Mouse (Mus musculus): ENCODE data around the gene Atoh7. TPM values are rescaled to one million over a fixed set of nuclear protein-coding genes. Genes with fewer than 3 reads are reported as not detected.

Gene Atoh7
- polyA plus RNA-seq, 1 experiment from 2014 or later, result 1.4 TPM

DNA sequence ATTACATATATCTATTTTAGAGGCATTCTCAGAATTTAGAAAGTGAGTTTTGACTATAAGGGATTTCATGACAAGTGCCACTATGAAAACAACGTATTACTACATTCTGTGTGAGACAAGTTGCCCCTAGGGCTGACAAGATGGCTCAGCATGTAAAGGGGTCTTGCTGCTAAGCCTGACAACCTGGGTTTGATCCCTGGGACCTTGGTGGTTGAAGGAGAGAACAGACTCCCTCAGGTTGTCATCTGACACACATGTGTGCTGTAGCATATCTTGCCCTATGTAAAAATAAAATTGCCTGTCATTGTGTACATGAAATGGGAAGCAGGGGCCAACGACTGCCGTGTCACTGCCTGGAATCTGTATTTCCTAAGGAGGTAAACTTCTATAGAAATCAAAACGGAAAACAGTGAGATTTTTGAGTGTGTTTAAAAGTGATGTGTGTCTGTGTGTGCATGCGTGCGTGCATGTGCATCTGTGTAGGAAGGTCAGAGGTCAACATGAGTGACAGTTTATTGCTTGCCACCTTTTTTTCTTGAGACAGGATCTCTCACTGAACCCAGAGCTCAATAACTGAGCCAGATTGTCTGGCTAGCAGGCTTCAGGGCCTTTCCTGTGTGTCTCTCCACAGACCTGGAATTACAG lies 14.4 kb downstream of the Atoh7 start:
- H3K9ac ChIP-seq (replicated peaks; ENCODE audit: low read length), result no peak overlapping the region
- H3K4me2 ChIP-seq (ENCODE audit: low read length), result no peak overlapping the region
- H3K9me3 ChIP-seq (ENCODE audit: control insufficient read depth, low read length), result no peaks in the 10 kb centered on the region
- H3K36me3 ChIP-seq (ENCODE audit: control insufficient read depth, insufficient read depth, low read length), result no peaks in the 10 kb centered on the region
- ATAC-seq (ENCODE audit: low FRiP score, low TSS enrichment), result no peak
- no peak for DNase-seq
- no peaks in the 10 kb centered on the region for H3K27me3 ChIP-seq (ENCODE audit: control insufficient read depth, insufficient read depth, low read length)
- H3K27ac ChIP-seq (replicated peaks; ENCODE audit: low read depth, low read length), result no peak overlapping the region
- WGBS, result 88% methylated on average over 6 of the region's 6 CpGs
- no peaks in the 10 kb centered on the region for H3K4me1 ChIP-seq (ENCODE audit: control insufficient read depth, insufficient read depth, low read length)
- H3K4me3 ChIP-seq (replicated peaks; ENCODE audit: low read depth, low read length), result no peak overlapping the region

DNA sequence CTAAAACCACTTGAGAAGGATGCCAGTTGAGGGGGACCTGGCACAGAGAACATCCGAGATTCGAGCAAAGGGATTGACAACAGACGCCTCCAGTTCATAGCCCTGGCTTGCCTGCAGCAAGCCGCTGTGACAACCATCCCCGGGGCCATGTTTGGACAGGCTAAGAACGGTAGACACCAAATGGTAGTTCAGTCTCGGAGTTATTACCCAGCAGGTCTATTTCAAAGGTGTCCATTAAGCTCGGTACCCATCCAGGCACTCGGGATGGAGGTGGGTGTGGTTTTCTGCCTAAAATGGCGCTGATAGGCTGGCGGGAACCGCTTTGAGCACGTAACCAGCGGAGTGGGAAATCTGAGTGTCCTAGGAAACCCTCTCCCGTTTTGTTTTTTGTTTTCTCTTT lies 16.4 kb downstream of the Atoh7 start:
- Histone ChIP-seq H3K27ac (replicated peaks; ENCODE audit: low read depth, low read length) (no peak overlapping the region), H3K27me3 (ENCODE audit: control insufficient read depth, insufficient read depth, low read length) (no peaks in the 10 kb centered on the region), H3K4me1 (ENCODE audit: control insufficient read depth, insufficient read depth, low read length) (no peaks in the 10 kb centered on the region), H3K4me3 (replicated peaks; ENCODE audit: low read depth, low read length) (no peak overlapping the region), H3K9ac (replicated peaks; ENCODE audit: low read length) (no peak overlapping the region), H3K9me3 (ENCODE audit: control insufficient read depth, low read length) (no peaks in the 10 kb centered on the region), H3K4me2 (ENCODE audit: low read length) (no peak overlapping the region), H3K36me3 (ENCODE audit: control insufficient read depth, insufficient read depth, low read length) (no peaks in the 10 kb centered on the region)
- 88% methylated on average over 15 of the region's 15 CpGs for WGBS
- ATAC-seq (ENCODE audit: low FRiP score, low TSS enrichment) (no peak), DNase-seq (no peak)

DNA sequence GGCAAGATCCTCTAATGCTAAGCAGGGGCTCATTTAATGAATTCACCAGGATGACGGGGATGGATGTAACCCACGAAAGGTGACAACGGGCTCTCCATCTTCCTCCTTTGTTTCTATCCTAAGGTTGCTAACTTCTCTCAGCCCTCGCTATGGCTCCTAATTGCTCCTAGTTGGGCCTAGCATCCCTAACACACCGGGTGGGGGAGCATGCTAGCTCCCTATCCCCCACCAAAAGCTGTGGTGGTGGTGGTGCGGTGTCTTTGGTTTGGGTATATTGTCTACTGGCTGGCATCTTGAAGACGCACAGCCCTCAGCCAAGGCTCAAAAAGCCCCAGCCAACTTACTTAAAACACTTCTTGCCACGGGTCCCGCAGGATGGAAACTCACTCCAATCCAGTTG lies 16.9 kb downstream of the Atoh7 start:
- H3K9ac ChIP-seq (replicated peaks; ENCODE audit: low read length), result no peak overlapping the region
- no peak overlapping the region for H3K4me3 ChIP-seq (replicated peaks; ENCODE audit: low read depth, low read length)
- no peaks in the 10 kb centered on the region for H3K36me3 ChIP-seq (ENCODE audit: control insufficient read depth, insufficient read depth, low read length)
- H3K4me1 ChIP-seq (ENCODE audit: control insufficient read depth, insufficient read depth, low read length), result no peaks in the 10 kb centered on the region
- ATAC-seq (ENCODE audit: low FRiP score, low TSS enrichment) (no peak), DNase-seq (no peak)
- WGBS, result 91% methylated on average over 9 of the region's 9 CpGs
- no peaks in the 10 kb centered on the region for H3K9me3 ChIP-seq (ENCODE audit: control insufficient read depth, low read length)
- H3K27me3 ChIP-seq (ENCODE audit: control insufficient read depth, insufficient read depth, low read length), result no peaks in the 10 kb centered on the region
- no peak overlapping the region for H3K4me2 ChIP-seq (ENCODE audit: low read length)
- H3K27ac ChIP-seq (replicated peaks; ENCODE audit: low read depth, low read length), result no peak overlapping the region

DNA sequence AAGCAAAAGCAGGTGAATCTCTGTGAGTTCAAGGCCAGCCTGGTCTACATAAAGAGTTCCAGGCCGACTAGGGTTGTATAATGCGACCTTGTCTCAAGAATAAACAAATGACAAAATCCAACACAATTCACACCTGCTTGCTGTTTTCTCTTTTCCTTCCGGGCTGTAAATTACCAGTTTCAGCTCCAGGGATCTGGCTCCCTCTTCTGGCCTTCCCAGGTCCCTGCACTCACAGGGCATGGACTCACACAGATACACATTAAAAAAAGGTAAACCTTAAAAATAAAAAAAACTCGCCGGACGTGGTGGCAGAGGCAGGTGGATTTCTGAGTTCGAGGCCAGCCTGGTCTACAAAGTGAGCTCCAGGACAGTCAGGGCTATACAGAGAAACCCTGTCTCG lies 18.1 kb downstream of the Atoh7 start:
- no peaks in the 10 kb centered on the region for H3K27me3 ChIP-seq (ENCODE audit: control insufficient read depth, insufficient read depth, low read length)
- no peaks in the 10 kb centered on the region for H3K4me1 ChIP-seq (ENCODE audit: control insufficient read depth, insufficient read depth, low read length)
- H3K4me2 ChIP-seq (ENCODE audit: low read length), result no peak overlapping the region
- no peak overlapping the region for H3K27ac ChIP-seq (replicated peaks; ENCODE audit: low read depth, low read length)
- DNase-seq (no peak), ATAC-seq (ENCODE audit: low FRiP score, low TSS enrichment) (no peak)
- no peaks in the 10 kb centered on the region for H3K9me3 ChIP-seq (ENCODE audit: control insufficient read depth, low read length)
- H3K4me3 ChIP-seq (replicated peaks; ENCODE audit: low read depth, low read length), result no peak overlapping the region
- 95% methylated on average over 8 of the region's 8 CpGs for WGBS
- no peak overlapping the region for H3K9ac ChIP-seq (replicated peaks; ENCODE audit: low read length)
- H3K36me3 ChIP-seq (ENCODE audit: control insufficient read depth, insufficient read depth, low read length), result no peaks in the 10 kb centered on the region

DNA sequence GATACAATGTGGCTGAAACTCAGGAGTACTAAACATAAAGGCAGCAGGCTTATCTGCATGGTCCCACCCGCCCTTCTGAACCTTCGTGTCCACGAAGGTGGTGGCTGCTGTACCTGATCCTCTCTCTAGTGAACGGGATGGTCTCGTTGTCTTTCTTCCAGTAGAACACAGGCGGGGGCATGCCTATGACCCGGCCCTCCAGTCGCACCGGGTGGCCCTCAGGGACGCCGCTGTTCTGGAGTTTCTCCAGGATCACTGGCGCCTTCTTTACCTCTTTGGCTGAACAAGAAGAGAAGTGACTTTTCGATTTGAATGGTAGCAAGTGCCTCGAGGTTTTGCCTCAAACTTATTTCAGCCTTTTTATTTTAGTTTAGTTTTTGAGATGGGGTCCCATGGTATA lies 20.5 kb downstream of the Atoh7 start:
- Histone ChIP-seq H3K9ac (replicated peaks; ENCODE audit: low read length) (no peak overlapping the region), H3K4me1 (ENCODE audit: control insufficient read depth, insufficient read depth, low read length) (no peaks in the 10 kb centered on the region), H3K9me3 (ENCODE audit: control insufficient read depth, low read length) (no peaks in the 10 kb centered on the region), H3K27me3 (ENCODE audit: control insufficient read depth, insufficient read depth, low read length) (no peaks in the 10 kb centered on the region), H3K4me3 (replicated peaks; ENCODE audit: low read depth, low read length) (no peak overlapping the region), H3K36me3 (ENCODE audit: control insufficient read depth, insufficient read depth, low read length) (no peaks in the 10 kb centered on the region), H3K4me2 (ENCODE audit: low read length) (no peak overlapping the region), H3K27ac (replicated peaks; ENCODE audit: low read depth, low read length) (no peak overlapping the region)
- ATAC-seq (ENCODE audit: low FRiP score, low TSS enrichment), result no peak
- WGBS, result 80% methylated on average over 14 of the region's 14 CpGs
- DNase-seq, result no peak

DNA sequence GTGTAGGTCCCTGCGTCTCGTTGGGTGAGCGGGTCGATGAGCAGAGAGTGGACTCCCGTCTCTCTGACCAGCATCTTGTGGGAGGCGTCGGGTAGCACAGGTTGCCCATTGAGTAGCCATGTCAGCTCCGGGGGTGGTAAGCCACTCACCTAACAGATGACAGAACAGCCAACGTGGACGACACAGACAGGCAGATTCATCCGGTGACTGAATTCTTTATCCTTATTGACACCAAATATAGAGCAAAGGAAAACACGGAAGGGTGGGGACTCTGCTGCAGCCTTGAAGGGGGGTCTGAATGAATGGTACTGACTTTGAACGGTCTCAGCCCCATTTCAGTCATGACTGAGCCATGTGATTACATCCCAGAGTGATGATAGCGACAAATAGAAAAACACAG lies 22.5 kb downstream of the Atoh7 start:
- no peak overlapping the region for H3K9ac ChIP-seq (replicated peaks; ENCODE audit: low read length)
- DNase-seq (no peak), ATAC-seq (ENCODE audit: low FRiP score, low TSS enrichment) (no peak)
- no peak overlapping the region for H3K4me3 ChIP-seq (replicated peaks; ENCODE audit: low read depth, low read length)
- no peaks in the 10 kb centered on the region for H3K27me3 ChIP-seq (ENCODE audit: control insufficient read depth, insufficient read depth, low read length)
- H3K36me3 ChIP-seq (ENCODE audit: control insufficient read depth, insufficient read depth, low read length), result no peaks in the 10 kb centered on the region
- WGBS, result 85% methylated on average over 14 of the region's 14 CpGs
- no peak overlapping the region for H3K4me2 ChIP-seq (ENCODE audit: low read length)
- no peaks in the 10 kb centered on the region for H3K9me3 ChIP-seq (ENCODE audit: control insufficient read depth, low read length)
- no peak overlapping the region for H3K27ac ChIP-seq (replicated peaks; ENCODE audit: low read depth, low read length)
- H3K4me1 ChIP-seq (ENCODE audit: control insufficient read depth, insufficient read depth, low read length), result no peaks in the 10 kb centered on the region

DNA sequence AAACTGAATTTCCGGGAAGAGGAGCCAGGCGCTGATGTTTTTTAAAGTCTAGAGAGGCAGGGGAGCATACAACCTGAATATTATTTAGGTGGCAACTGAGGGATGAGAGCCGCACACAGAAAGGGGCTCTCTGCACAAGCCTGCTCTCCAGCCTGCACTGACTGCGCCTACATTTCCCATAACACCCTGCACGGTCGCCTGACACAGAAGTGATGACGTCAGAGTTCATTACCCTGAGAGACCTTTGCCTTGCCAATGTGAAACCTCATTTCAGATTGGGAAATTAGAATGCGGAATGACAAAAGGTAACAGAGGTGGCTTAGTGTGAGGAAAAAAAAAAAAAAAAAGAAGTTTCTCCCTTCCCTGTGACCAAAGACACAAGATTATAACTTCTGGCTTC lies 23.1 kb downstream of the Atoh7 start:
- Histone ChIP-seq H3K9me3 (ENCODE audit: control insufficient read depth, low read length) (no peaks in the 10 kb centered on the region), H3K4me3 (replicated peaks; ENCODE audit: low read depth, low read length) (no peak overlapping the region), H3K9ac (replicated peaks; ENCODE audit: low read length) (no peak overlapping the region), H3K27me3 (ENCODE audit: control insufficient read depth, insufficient read depth, low read length) (no peaks in the 10 kb centered on the region), H3K4me1 (ENCODE audit: control insufficient read depth, insufficient read depth, low read length) (no peaks in the 10 kb centered on the region), H3K4me2 (ENCODE audit: low read length) (no peak overlapping the region), H3K27ac (replicated peaks; ENCODE audit: low read depth, low read length) (no peak overlapping the region), H3K36me3 (ENCODE audit: control insufficient read depth, insufficient read depth, low read length) (no peaks in the 10 kb centered on the region)
- 28% methylated on average over 8 of the region's 8 CpGs for WGBS
- DNase-seq, result peak; percentile 79
- peak; percentile 80; the same call in 1 of the 2 replicates for ATAC-seq (ENCODE audit: low FRiP score, low TSS enrichment)

DNA sequence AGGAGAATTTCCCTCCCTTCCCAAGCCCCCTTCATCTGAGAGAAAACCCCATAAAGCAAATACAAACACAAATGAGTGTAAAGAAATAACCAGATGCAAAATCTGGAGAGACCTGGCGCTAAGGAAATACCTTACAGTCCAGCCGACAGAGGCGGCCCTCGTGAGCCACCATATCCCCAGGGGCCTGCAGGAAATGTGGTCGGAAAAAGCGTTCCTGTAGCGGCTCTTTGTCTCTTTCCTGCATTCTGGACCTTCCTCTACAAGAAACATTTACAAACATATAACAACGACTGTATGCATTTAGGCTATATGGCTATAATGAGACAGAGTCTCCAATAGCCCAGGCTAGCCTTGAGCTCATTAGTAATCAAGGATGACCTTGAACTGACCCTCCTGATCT lies 23.7 kb downstream of the Atoh7 start:
- no peaks in the 10 kb centered on the region for H3K27me3 ChIP-seq (ENCODE audit: control insufficient read depth, insufficient read depth, low read length)
- no peak for ATAC-seq (ENCODE audit: low FRiP score, low TSS enrichment)
- no peak overlapping the region for H3K9ac ChIP-seq (replicated peaks; ENCODE audit: low read length)
- H3K4me3 ChIP-seq (replicated peaks; ENCODE audit: low read depth, low read length), result no peak overlapping the region
- H3K4me1 ChIP-seq (ENCODE audit: control insufficient read depth, insufficient read depth, low read length), result no peaks in the 10 kb centered on the region
- no peak for DNase-seq
- 92% methylated on average over 8 of the region's 8 CpGs for WGBS
- no peaks in the 10 kb centered on the region for H3K9me3 ChIP-seq (ENCODE audit: control insufficient read depth, low read length)
- no peak overlapping the region for H3K27ac ChIP-seq (replicated peaks; ENCODE audit: low read depth, low read length)
- H3K4me2 ChIP-seq (ENCODE audit: low read length), result no peak overlapping the region
- H3K36me3 ChIP-seq (ENCODE audit: control insufficient read depth, insufficient read depth, low read length), result no peaks in the 10 kb centered on the region

DNA sequence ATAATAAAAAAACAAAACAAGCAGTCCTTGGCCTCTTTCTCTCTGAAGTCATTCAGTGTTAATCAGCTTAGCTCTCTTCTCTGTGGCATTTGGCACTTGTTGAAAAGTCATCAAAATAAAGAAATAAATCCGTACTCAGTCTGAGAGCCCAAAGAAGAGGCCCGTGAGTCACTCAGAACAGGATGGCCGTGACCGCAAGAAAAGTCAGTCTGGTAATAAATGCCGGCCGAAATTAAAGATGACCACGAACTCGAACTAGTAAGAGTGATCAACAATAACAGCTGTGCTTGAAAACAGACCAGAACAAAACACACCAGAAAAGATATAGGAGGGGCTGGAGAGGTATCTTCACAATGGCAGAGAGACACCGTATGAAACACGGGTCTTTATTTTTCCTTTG lies 24.6 kb downstream of the Atoh7 start:
- Histone ChIP-seq H3K4me2 (ENCODE audit: low read length) (no peak overlapping the region), H3K9me3 (ENCODE audit: control insufficient read depth, low read length) (no peaks in the 10 kb centered on the region), H3K36me3 (ENCODE audit: control insufficient read depth, insufficient read depth, low read length) (no peaks in the 10 kb centered on the region), H3K27ac (replicated peaks; ENCODE audit: low read depth, low read length) (no peak overlapping the region), H3K27me3 (ENCODE audit: control insufficient read depth, insufficient read depth, low read length) (no peaks in the 10 kb centered on the region), H3K9ac (replicated peaks; ENCODE audit: low read length) (no peak overlapping the region), H3K4me1 (ENCODE audit: control insufficient read depth, insufficient read depth, low read length) (no peaks in the 10 kb centered on the region), H3K4me3 (replicated peaks; ENCODE audit: low read depth, low read length) (no peak overlapping the region)
- WGBS, result 87% methylated on average over 10 of the region's 10 CpGs
- DNase-seq, result no peak
- ATAC-seq (ENCODE audit: low FRiP score, low TSS enrichment), result no peak
